13 mouse cellular contexts compared by ENCODE assay signal in the genomic region with DNA sequence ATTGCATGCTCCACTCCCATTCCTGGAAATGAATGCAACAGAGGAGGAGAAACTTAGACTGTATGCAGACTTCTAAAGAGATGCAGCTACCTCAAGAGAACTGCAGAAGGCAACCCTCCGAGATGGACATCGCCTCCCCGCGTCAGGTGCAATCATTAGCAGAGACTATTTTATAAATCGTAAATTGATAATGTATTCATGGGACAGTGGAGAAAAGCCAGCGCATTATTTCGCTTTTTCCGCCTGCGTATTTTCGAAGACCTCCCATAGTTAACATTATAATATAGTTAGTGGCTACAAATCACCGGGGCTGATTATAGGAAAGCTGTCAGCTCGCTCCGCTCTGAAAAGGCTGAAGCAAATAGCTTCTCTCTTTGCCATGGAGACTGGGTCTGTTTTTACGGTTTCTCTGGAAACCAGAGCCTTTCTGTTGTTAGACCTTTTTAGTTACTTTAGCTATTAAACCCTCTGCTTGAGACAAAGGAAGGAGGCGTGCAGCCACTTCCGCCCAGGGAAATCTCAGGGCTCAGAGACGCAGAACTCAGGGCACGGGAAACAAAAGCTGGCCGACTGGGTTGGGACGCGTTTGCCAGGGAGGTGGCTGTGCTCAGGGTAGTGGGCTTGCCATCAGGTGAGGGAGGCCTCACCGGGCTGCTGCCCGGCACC.
DNase-seq lines count a peak whose midpoint lies in the region; ATAC-seq and TF ChIP-seq lines count a peak whose summit lies in the region.
"Had no signal": no experiment of that assay in that cellular context is flagged by ENCODE, and none has a peak within 500 bp of the region (broad histone marks: within the 10 kb centered on the region; RNA-seq: fewer than 3 reads in every experiment).

No protein-coding gene starts in this region.

- H3K4me3 ChIP-seq in forebrain, embryonic 10.5 days = peak overlapping the region; percentile 29; the same call in 1 of the 2 replicates
- H3K4me3 ChIP-seq in hindbrain, embryonic 16.5 days (ENCODE audit: low read length) = no peak overlapping the region
- peak overlapping the region; percentile 1; the same call in 1 of the 2 replicates for H3K4me3 ChIP-seq in midbrain, embryonic 16.5 days (ENCODE audit: low read depth, low read length)
- H3K4me3 ChIP-seq in liver, postnatal 0 days (ENCODE audit: low read depth, low read length) = no peak overlapping the region
- H3K4me3 ChIP-seq: heart, embryonic 10.5 days; myocyte had no signal

- TF ChIP-seq EP300 in liver, postnatal 0 days (IDR thresholded peaks at IDR 0.05; ENCODE audit: low read depth) = no peak

- 40% methylated on average over 23 of the region's 23 CpGs for WGBS in forebrain, embryonic 10.5 days
- WGBS in hindbrain, embryonic 16.5 days = 14% methylated on average over 23 of the region's 23 CpGs
- WGBS in midbrain, embryonic 16.5 days = 9% methylated on average over 23 of the region's 23 CpGs
- 70% methylated on average over 23 of the region's 23 CpGs for WGBS in liver, postnatal 0 days (ENCODE audit: insufficient replicate concordance)

- ATAC-seq in hindbrain, embryonic 16.5 days = peak; percentile 51; the same call in 1 of the 2 replicates
- ATAC-seq in midbrain, embryonic 16.5 days = peak; percentile 30
- no peak for ATAC-seq in liver, postnatal 0 days
- no peak for ATAC-seq in megakaryocyte-erythroid progenitor cell, adult 5-6 weeks (replicated peaks; ENCODE audit: low FRiP score, low TSS enrichment, poor library complexity, severe bottlenecking)

- peak; percentile 40 for DNase-seq in brain, embryonic 18.5 days (ENCODE audit: low read depth, low spot score)
- DNase-seq in forebrain, embryonic 10.5 days (ENCODE audit: extremely low spot score, low spot score) = peak; percentile 59
- no peak for DNase-seq in liver, postnatal 0 days
- no peak for DNase-seq in kidney, adult 8-10 months
- no peak for DNase-seq in spleen, postnatal 14 days (ENCODE audit: low spot score in 2 of 2)
- DNase-seq: cerebellum, adult 2 months; lung, adult 2 months; thymus, postnatal 25 days had no signal

- peak overlapping the region; percentile 79 for H3K27ac ChIP-seq in forebrain, embryonic 10.5 days
- peak overlapping the region; percentile 51 for H3K27ac ChIP-seq in hindbrain, embryonic 16.5 days (ENCODE audit: low read depth, low read length)
- H3K27ac ChIP-seq in midbrain, embryonic 16.5 days (ENCODE audit: low read length) = peak overlapping the region; percentile 63
- no peak overlapping the region for H3K27ac ChIP-seq in liver, postnatal 0 days (ENCODE audit: low read depth)
- H3K27ac ChIP-seq: heart, embryonic 10.5 days had no signal

- TF ChIP-seq CTCF in liver, postnatal 0 days (IDR thresholded peaks at IDR 0.05; ENCODE audit: low read depth) = no peak

- H3K4me2 ChIP-seq in hindbrain, embryonic 16.5 days (ENCODE audit: low read length) = peak overlapping the region; percentile 37
- peak overlapping the region; percentile 8 for H3K4me2 ChIP-seq in midbrain, embryonic 16.5 days (ENCODE audit: low read length)
- H3K4me2 ChIP-seq in liver, postnatal 0 days (ENCODE audit: low read depth, low read length) = no peak overlapping the region

- peaks cover 56% of the 10 kb centered on the region for H3K4me1 ChIP-seq in forebrain, embryonic 10.5 days
- peaks cover 9% of the 10 kb centered on the region for H3K4me1 ChIP-seq in hindbrain, embryonic 16.5 days (ENCODE audit: control insufficient read depth, insufficient read depth, low read depth, low read length)
- H3K4me1 ChIP-seq in midbrain, embryonic 16.5 days (ENCODE audit: control insufficient read depth, insufficient read depth, low read length) = peaks cover 18% of the 10 kb centered on the region
- H3K4me1 ChIP-seq in liver, postnatal 0 days (ENCODE audit: insufficient read depth) = no peaks in the 10 kb centered on the region

- H3K27me3 ChIP-seq in forebrain, embryonic 10.5 days (ENCODE audit: poor library complexity, severe bottlenecking) = peaks cover 91% of the 10 kb centered on the region
- H3K27me3 ChIP-seq in hindbrain, embryonic 16.5 days (replicated peaks; ENCODE audit: control insufficient read depth, insufficient read depth, low read length) = peaks cover 7% of the 10 kb centered on the region
- H3K27me3 ChIP-seq in midbrain, embryonic 16.5 days (ENCODE audit: control insufficient read depth, insufficient read depth, low read depth, low read length) = peaks cover 11% of the 10 kb centered on the region
- H3K27me3 ChIP-seq in liver, postnatal 0 days (ENCODE audit: insufficient read depth, low read length) = 0 out of 2 replicates have a peak, but pooled peaks cover 10% of the 10 kb centered on the region

- no peaks in the 10 kb centered on the region for H3K36me3 ChIP-seq in forebrain, embryonic 10.5 days (replicated peaks)
- no peaks in the 10 kb centered on the region for H3K36me3 ChIP-seq in hindbrain, embryonic 16.5 days (ENCODE audit: control insufficient read depth, insufficient read depth, low read length)
- H3K36me3 ChIP-seq in midbrain, embryonic 16.5 days (ENCODE audit: control insufficient read depth, insufficient read depth, low read length) = no peaks in the 10 kb centered on the region
- H3K36me3 ChIP-seq in liver, postnatal 0 days (replicated peaks; ENCODE audit: insufficient read depth, low read length) = no peaks in the 10 kb centered on the region
- H3K36me3 ChIP-seq: heart, embryonic 10.5 days had no signal

- no peaks in the 10 kb centered on the region for H3K9me3 ChIP-seq in forebrain, embryonic 10.5 days
- no peaks in the 10 kb centered on the region for H3K9me3 ChIP-seq in hindbrain, embryonic 16.5 days (ENCODE audit: control insufficient read depth, low read length)
- no peaks in the 10 kb centered on the region for H3K9me3 ChIP-seq in midbrain, embryonic 16.5 days (replicated peaks; ENCODE audit: control insufficient read depth, low read length, poor library complexity, severe bottlenecking)
- no peaks in the 10 kb centered on the region for H3K9me3 ChIP-seq in liver, postnatal 0 days (ENCODE audit: low read length)
- H3K9me3 ChIP-seq: heart, embryonic 10.5 days had no signal

- H3K9ac ChIP-seq in hindbrain, embryonic 16.5 days (ENCODE audit: low read depth, low read length) = peak overlapping the region; percentile 51
- peak overlapping the region; percentile 28; the same call in 1 of the 2 replicates for H3K9ac ChIP-seq in midbrain, embryonic 16.5 days (ENCODE audit: low read depth, low read length)
- no peak overlapping the region for H3K9ac ChIP-seq in liver, postnatal 0 days (replicated peaks)

Comparison
In these comparisons a context has a peak if more than half of its experiments do, and no peak if none do; other contexts are left out.
1. DNase-seq: peak in brain, embryonic 18.5 days (single experiment) and forebrain, embryonic 10.5 days (single experiment); none in liver, postnatal 0 days (single experiment), kidney, adult 8-10 months (0 of 2) and spleen, postnatal 14 days (0 of 2).
2. H3K4me3 ChIP-seq: peak in forebrain, embryonic 10.5 days (single experiment) and midbrain, embryonic 16.5 days (single experiment); none in hindbrain, embryonic 16.5 days (single experiment) and liver, postnatal 0 days (single experiment).
3. ATAC-seq: peak in hindbrain, embryonic 16.5 days (single experiment) and midbrain, embryonic 16.5 days (single experiment); none in liver, postnatal 0 days (single experiment) and megakaryocyte-erythroid progenitor cell, adult 5-6 weeks (single experiment).